Mouse (Mus musculus) NIH3T3 (cell line): ENCODE measurements around the gene Nfatc3.

ENCODE experiments used
- DNase-seq: peaks from one replicate; pipeline ENCODE4 v3.0.0-alpha.2; 2012; ENCODE audit warnings: low read depth

Nfatc3 gene

GRCm38 (mm10) chr8:106059613-106060371 is 1.2 kb downstream of the Nfatc3 start:
- DNase-seq, result no peak

- DNase-seq, result no peak
These were observed 1.9 kb downstream of the Nfatc3 start for GRCm38 (mm10) chr8:106060521-106060920.

- no peak for DNase-seq
These were observed 3.0 kb downstream of the Nfatc3 start for GRCm38 (mm10) chr8:106061686-106062085.

- DNase-seq, result no peak
These were observed 4.4 kb downstream of the Nfatc3 start for GRCm38 (mm10) chr8:106063046-106063445.

- DNase-seq, result no peak
These were observed 8.1 kb downstream of the Nfatc3 start for GRCm38 (mm10) chr8:106066721-106067120.

- no peak for DNase-seq
These were observed 10.9 kb downstream of the Nfatc3 start for GRCm38 (mm10) chr8:106069565-106069964.

GRCm38 (mm10) chr8:106072113-106072512 is 13.5 kb downstream of the Nfatc3 start:
- no peak for DNase-seq

GRCm38 (mm10) chr8:106074236-106074635 is 15.6 kb downstream of the Nfatc3 start:
- peak; percentile 36 for DNase-seq

- no peak for DNase-seq
These were observed 16.0 kb downstream of the Nfatc3 start for GRCm38 (mm10) chr8:106074659-106075058.

- DNase-seq, result peak; percentile 9
These were observed 16.7 kb downstream of the Nfatc3 start for GRCm38 (mm10) chr8:106075161-106075862.

GRCm38 (mm10) chr8:106075863-106076174 is 17.2 kb downstream of the Nfatc3 start:
- no peak for DNase-seq

GRCm38 (mm10) chr8:106076612-106077011 is 18.0 kb downstream of the Nfatc3 start:
- DNase-seq, result peak; percentile 6

- no peak for DNase-seq
These were observed 18.9 kb downstream of the Nfatc3 start for GRCm38 (mm10) chr8:106077452-106078067.

- no peak for DNase-seq
These were observed 43.7 kb downstream of the Nfatc3 start for GRCm38 (mm10) chr8:106102321-106102720.

- DNase-seq, result no peak
These were observed 45.2 kb downstream of the Nfatc3 start for GRCm38 (mm10) chr8:106103888-106104287.

- DNase-seq, result no peak
These were observed 47.6 kb downstream of the Nfatc3 start for GRCm38 (mm10) chr8:106106193-106106592.

- no peak for DNase-seq
These were observed 49.4 kb downstream of the Nfatc3 start for GRCm38 (mm10) chr8:106108080-106108479.

GRCm38 (mm10) chr8:106108729-106109128 is 50.1 kb downstream of the Nfatc3 start:
- no peak for DNase-seq

GRCm38 (mm10) chr8:106112041-106112440 is 53.4 kb downstream of the Nfatc3 start:
- DNase-seq, result no peak

- no peak for DNase-seq
These were observed 53.9 kb downstream of the Nfatc3 start for GRCm38 (mm10) chr8:106112514-106112913.

GRCm38 (mm10) chr8:106115897-106116296 is 57.3 kb downstream of the Nfatc3 start:
- DNase-seq, result peak; percentile 43

- no peak for DNase-seq
These were observed 64.8 kb downstream of the Nfatc3 start for GRCm38 (mm10) chr8:106123443-106123842.

- no peak for DNase-seq
These were observed 67.4 kb downstream of the Nfatc3 start for GRCm38 (mm10) chr8:106126055-106126454.
